Mouse (Mus musculus) embryonic stem cell, embryonic (primary cell): ENCODE data around the gene Fads3.

Experiments
- CTCF ChIA-PET, 4 experiments: fragments of 300-600 bp in 2 of 4; fragments of 350-600 bp in 2 of 4; sonication (Branson Sonifier 250); formaldehyde crosslinking; loops; one replicate each; lab custom pipeline; 2022; ENCODE audit warnings: inconsistent platforms in 2 of 4; lab: Charles Lee
- POLR2A ChIA-PET, 4 experiments: fragments of 300-600 bp in 2 of 4; fragments of 350-600 bp in 2 of 4; sonication (Branson Sonifier 250); formaldehyde crosslinking; loops; one replicate each; lab custom pipeline; 2022; ENCODE audit warnings: antibody characterized with exemption in 4 of 4, inconsistent platforms in 1 of 4; lab: Charles Lee

Fads3 gene

DNA sequence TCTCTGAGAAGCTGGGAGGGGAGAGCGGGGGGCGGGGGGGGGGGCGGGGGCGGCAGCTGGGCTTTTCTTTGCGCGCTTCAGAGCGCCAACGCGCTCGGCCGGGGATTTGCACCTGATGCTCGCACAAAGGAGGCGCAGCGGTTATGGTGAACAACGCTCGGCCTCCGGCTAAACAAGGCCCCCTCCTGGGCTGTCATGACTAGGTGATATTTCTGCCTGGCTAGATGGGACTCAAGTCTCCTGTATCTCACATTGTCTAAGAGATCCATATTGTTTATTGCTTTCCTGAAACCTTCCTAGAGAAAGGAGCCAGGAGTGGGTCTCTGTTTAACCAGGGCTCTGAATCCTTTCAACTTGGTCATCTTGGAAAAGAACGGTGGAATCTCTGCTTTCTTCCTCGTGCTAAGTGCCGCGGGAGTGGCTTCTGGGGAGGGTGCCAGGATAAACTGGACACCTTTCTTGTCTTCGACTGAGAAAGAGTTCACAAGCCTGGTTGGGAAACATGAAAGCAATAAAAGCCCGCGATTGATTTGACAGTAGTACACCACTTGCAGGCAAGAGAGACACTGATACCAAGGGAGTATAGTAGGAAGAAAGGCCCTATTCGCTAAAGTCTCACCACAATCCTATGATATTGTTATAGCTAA is 60.8 kb downstream of the Fads3 start:
- POLR2A ChIA-PET = interaction anchor here in 3 of 4 experiments (0.6 to 5.1 kb wide), 36 partner anchors 10 to 176 kb away, joined by 3 to 26 read pairs (median 4); partner anchors contain the start of genes Fads1 (in 3 of the 3), Fen1 (in 1 of the 3) and Tmem258 (in 1 of the 3)
- CTCF ChIA-PET = interaction anchor here (0.6 to 1.5 kb wide), 13 partner anchors 13 to 156 kb away, joined by 3 to 5 read pairs (median 4); partner anchors contain the start of gene Fads1 (in 2 of the 4)

DNA sequence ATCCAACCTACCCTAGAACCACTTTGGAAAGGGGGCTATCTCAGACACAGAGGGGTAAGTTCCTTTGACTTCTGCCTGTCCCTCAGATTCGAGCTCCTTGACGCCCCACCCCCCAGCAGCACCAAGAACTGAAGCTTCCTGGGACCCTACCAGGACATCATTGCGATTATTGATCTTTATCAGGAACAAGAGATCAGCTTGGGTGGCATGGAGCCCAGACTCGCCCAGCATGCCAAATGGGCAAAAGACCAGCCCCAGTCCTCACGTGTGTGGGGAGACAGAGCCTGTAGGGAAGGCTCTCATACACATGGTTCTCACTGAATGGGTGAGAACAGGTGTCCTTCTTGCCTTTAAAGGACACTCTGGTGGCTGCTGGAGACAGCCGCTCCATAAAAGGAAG is 62.9 kb downstream of the Fads3 start:
- POLR2A ChIA-PET = interaction anchor here in 3 of 4 experiments (1.2 to 5.1 kb wide), 6 partner anchors 12 to 78 kb away, joined by 3 to 26 read pairs (median 4); partner anchors contain the start of gene Fads1 (in 2 of the 3)
- CTCF ChIA-PET = interaction anchor here in 2 of 4 experiments (0.6 to 1.3 kb wide), 3 partner anchors 37 to 94 kb away, joined by 4 to 6 read pairs (median 4); partner anchors contain the start of gene Fads1 (in 1 of the 2)

DNA sequence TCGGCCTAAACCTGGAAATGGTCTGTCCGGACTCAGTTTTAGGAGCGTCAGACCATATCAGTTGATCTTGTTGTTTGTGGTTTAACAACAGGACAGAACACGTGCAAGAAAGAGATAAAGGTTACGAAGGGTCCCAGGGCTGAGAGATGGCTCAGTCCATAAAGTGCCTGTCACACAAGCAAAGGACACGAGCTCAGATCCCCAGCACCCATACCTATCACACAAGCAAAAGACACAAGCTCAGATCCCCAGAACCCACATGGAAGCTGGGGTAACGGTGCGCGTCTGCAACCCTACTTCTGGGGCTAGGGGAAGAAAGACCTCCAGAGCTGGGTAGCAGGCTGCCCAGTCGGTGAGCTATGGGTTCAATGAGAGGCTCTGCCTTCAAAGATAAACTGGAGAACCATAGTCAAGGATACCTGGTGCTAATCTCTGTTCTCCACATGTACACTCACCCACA is 63.7 kb downstream of the Fads3 start:
- ChIA-PET POLR2A (interaction anchor here in 3 of 4 experiments (1.2 to 5.1 kb wide), 5 partner anchors 12 to 78 kb away, joined by 3 to 26 read pairs (median 4); partner anchors contain the start of gene Fads1 (in 2 of the 3)), CTCF (no interaction called here)

DNA sequence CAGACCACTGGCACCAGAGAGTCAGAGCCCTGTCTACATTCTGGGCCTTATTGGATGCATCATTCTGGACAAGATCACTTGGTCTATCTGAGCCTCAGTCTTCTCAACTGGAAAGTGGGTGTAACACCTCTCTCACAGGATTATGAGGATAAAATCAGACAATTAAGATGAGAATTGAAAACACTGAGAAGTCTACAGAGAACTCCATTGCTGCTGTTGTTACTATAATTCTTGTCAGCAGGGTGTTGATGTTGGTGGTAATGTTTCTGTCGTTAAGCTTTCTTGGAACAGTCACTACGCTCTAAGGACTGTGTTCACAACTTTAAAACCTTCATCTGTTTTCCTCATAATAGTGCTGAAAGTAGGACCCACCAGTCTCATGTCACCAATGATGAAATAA is 65.3 kb downstream of the Fads3 start:
- ChIA-PET CTCF (no interaction called here), POLR2A (interaction anchor here in 1 of 4 experiments (0.6 kb wide), 1 partner anchor 116 kb away, joined by 3 read pairs; no protein-coding TSS in a partner anchor)

DNA sequence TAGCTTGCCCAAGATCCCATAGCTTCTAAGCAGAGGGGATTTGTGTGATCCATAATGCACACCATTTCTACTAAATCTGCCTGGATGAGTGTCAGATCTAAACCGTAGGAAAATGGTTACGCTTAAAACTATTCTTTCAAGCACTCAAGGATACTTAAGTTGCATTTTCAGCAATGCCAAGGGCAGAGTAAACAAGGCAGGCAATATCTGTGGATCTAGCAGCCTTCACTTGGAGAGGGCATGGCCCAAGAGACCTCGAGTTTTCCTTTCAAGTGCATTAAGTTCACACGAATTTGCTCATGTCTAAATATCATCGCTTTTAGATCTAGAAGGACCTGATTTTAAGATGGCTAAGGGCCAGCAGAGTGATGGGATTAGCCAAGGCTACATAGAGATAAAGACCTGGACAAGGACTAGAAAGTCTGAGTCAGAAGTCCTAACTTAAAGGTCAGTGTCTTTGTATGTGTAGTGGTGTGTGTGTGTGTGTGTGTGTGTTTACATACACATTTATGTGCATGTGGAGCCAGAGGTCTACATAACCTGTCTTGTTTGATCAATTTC is 65.8 kb downstream of the Fads3 start:
- CTCF ChIA-PET = no interaction called here
- POLR2A ChIA-PET = interaction anchor here in 2 of 4 experiments (0.6 kb wide), 2 partner anchors 116 to 118 kb away, joined by 3 to 5 read pairs; no protein-coding TSS in a partner anchor

DNA sequence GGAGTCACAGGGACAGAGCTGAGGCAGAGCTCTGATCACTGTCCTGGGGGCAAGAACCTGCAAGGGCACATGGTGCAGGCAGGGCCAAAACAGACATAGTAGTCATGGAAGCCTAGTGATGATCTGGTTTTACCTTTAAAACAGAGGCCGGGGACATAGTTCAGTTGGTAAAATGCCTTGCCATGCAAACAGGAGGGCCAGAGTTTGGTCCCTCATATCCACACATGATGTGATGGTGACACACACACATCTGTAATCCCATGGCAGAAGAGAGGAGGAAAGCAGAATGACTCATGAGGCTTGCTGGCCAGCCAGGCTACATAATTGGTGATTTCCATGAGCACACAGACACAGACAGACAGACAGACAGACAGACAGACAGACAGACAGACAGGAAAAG is 66.8 kb downstream of the Fads3 start:
- ChIA-PET POLR2A (interaction anchor here in 1 of 4 experiments (0.6 kb wide), 2 partner anchors 9 to 117 kb away, joined by 3 to 5 read pairs; no protein-coding TSS in a partner anchor), CTCF (no interaction called here)

DNA sequence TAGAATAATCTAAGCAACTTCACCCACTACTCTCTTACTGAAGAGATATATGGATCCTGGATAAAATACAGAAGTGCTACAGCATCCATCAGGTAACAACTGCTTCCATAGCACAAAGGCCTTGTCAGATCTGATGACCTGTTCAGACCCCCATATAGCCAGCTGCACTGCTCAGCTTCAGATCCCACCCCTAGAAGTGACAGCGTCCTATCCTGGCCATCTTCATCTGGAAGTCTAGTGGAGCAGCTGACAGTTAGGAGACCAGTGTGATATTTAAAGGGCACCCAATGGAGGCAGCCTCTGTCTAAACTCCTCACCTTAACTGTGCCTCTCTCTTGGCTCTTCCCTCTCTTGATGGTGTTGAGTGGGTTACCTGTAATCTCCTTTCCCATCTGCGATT is 67.3 kb downstream of the Fads3 start:
- ChIA-PET CTCF (no interaction called here), POLR2A (no interaction called here)
